Mouse (Mus musculus): ENCODE data around the gene Bnip3.

DNA sequence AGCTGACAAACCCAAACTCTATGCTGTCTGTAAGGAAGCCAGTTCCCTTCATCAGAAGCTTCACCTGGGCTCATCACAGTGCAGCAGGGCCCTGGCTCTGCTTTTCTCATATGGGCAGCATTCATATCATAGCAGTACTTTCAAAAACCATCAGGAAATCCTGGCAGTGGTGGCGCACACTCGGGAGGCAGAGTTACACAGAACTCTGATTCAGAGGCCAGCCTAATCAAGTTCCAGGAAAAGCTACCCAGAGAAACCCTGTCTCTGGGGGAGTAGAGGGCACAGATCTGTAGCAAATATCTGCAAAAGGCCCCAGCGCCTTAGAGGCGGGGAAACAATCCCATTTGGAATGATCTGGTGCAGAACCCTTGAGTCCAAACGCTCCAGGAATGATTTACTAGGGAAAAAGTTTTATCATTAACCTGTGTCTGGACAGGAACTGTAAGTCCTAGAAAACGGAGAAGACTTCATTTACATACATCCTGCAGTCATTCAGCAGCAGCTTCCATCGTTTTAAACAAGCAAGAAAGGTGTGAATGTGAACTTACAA, 5.4 kb downstream of the Bnip3 start:
- TF ChIP-seq CTCF (IDR thresholded peaks at IDR 0.05; ENCODE audit: control insufficient read depth, insufficient read depth, low read length) (no peak), POLR2A (IDR thresholded peaks at IDR 0.05; ENCODE audit: borderline replicate concordance, control insufficient read depth, low read depth, low read length) (no peak)
